Mouse (Mus musculus) liver, postnatal 0 days (tissue): ENCODE data around the gene Phf20.

ENCODE experiments used
- CTCF ChIP-seq: sonication (generic); IDR thresholded peaks from 2 replicates; pipeline ENCODE4 v1.5.1; 2016; ENCODE audit warnings: antibody characterized with exemption, low read depth
- EP300 ChIP-seq: IDR thresholded peaks from 2 replicates; pipeline ENCODE4 v1.6.1; 2016; ENCODE audit warnings: antibody characterized with exemption, low read depth, mild to moderate bottlenecking

GRCm38 (mm10) chr2:156331446-156331965 lies 135.2 kb downstream of the Phf20 start:
- TF ChIP-seq CTCF (no peak), EP300 (no peak)
